Mouse (Mus musculus) regulatory T cell (primary cell): Measurements from ENCODE around the gene Arhgap10.

Experiments used
- in situ Hi-C: fragments of 300-600 bp; cut with MboI, MseI; formaldehyde crosslinking; loops from one replicate; pipeline ENCODE4 v1.15.1; 2025; ENCODE audit warnings: high pct_unique_total_duplicates

Gene Arhgap10

GRCm38 (mm10) chr8:77517301-77518200 is at the start of gene Arhgap10:
Arhgap10 (minus strand) TSS chr8:77517953.
- in situ Hi-C loops, result no loop called here

GRCm38 (mm10) chr8:77561441-77561840 is 43.7 kb upstream of the Arhgap10 start:
- in situ Hi-C loops, result no loop called here

GRCm38 (mm10) chr8:77552491-77552890 is 34.7 kb upstream of the Arhgap10 start:
- in situ Hi-C loops, result no loop called here

- in situ Hi-C loops, result no loop called here
These were observed 32.3 kb upstream of the Arhgap10 start for GRCm38 (mm10) chr8:77549881-77550580.

DNA sequence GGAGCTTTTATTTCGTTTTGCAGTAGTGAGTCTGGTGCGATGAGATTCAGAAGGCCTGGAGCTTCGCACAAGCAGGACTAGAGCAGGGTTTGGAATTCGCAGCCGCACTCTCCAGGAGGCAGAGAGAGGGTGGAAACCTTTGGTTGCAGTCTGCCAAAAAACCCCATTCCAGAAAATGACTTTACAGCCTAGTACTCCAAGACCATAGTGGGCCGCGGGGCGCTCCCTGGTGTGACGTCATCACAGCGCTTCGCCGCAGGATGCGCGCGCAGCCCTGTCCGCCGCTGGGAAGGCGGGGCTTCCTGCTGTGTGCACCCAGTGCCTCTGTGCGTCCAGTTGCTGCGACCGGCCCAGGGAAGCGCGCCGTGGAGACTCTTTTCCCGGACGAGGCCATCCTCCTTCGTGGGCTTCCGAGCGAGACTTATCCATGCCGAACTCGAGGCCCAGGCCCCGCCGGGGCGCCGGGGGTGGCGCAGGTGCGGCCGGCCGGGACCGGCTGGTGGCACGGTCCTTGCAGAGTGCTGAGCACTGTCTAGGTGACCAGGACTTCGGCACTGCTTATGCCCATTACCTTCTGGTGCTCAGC is 31.5 kb upstream of the Arhgap10 start, which contains the start of gene Prmt9:
Prmt9 (plus strand) TSS at position 277 of the 586 bp plus-strand sequence.
- in situ Hi-C loops, result no loop called here

DNA sequence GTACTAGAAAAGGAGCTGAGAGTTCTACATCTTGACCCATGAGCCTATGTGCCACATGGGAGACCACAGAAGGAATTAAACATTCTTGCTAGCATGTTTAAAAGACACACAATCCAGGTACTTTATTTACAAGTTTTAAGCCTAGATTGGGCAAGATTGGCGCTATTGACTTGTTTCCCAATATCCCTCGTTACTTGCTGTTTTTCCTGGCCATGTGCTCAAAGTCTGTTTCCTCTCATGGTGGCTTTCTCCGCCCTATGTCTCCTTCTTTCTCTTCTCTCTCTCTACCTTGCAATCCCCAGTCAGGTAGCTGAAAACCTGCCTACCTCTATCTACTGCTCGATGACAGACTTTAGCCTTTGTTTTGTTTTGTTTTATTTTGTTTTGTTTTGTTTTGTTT is 27.9 kb upstream of the Arhgap10 start:
- in situ Hi-C loops, result no loop called here

DNA sequence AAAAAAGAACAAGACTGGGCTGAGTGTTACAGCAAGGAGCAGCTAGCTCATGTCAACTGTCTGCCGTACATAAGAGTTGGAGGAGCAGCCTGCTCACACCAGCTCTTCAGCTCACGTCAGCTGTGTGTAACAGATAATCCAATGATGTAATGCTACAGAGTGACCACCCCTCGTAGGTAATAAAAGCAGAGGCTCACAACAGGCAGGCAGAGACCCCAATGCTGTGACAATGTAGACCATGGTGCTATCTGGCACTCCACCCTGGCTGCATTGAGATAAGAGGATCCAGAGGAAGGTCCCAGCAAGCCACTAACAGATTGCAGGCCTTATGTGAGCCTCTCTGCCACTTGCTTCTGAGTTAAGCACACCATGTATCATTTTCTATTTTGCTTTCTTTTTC is 26.7 kb upstream of the Arhgap10 start:
- in situ Hi-C loops, result loop anchor here (5.0 kb wide), 2 partner anchors 58 to 132 kb away; no protein-coding TSS in a partner anchor

- in situ Hi-C loops, result loop anchor here (5.0 kb wide), 2 partner anchors 59 to 131 kb away; no protein-coding TSS in a partner anchor
These were observed 25.5 kb upstream of the Arhgap10 start for GRCm38 (mm10) chr8:77543152-77543777.

- in situ Hi-C loops, result no loop called here
These were observed 20.5 kb upstream of the Arhgap10 start for GRCm38 (mm10) chr8:77538256-77538655.

DNA sequence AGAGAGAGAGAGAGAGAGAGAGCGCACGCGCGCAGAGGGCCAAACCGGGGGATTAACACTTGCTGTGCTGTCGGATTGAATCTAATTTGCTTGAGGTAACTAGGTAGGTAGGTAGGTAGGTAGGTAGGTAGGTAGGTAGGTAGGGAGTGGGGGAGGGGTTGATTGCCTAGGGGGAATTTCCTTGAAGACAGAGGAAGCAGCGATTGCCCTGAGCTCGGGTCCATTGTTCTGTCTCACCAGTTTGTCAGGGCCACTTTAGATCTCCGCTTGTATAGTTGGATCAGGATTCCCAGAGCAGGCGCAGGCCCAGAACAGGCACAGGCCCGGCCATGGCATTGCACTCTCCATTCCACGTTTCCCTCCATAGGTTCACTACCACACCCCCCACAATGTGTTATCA is 19.1 kb upstream of the Arhgap10 start:
- in situ Hi-C loops, result no loop called here

GRCm38 (mm10) chr8:77535026-77535595 is 17.4 kb upstream of the Arhgap10 start:
- in situ Hi-C loops, result no loop called here

- in situ Hi-C loops, result no loop called here
These were observed 16.7 kb upstream of the Arhgap10 start for GRCm38 (mm10) chr8:77534358-77534992.

- in situ Hi-C loops, result loop anchor here (10.0 kb wide), 1 partner anchor 101 kb away; no protein-coding TSS in a partner anchor
These were observed 8.4 kb upstream of the Arhgap10 start for GRCm38 (mm10) chr8:77526130-77526529.

GRCm38 (mm10) chr8:77524906-77525305 is 7.2 kb upstream of the Arhgap10 start:
- in situ Hi-C loops, result loop anchor here (10.0 kb wide), 1 partner anchor 100 kb away; no protein-coding TSS in a partner anchor

GRCm38 (mm10) chr8:77524018-77524615 is 6.4 kb upstream of the Arhgap10 start:
- in situ Hi-C loops, result loop anchor here (10.0 kb wide), 1 partner anchor 99 kb away; no protein-coding TSS in a partner anchor

- in situ Hi-C loops, result loop anchor here (10.0 kb wide), 1 partner anchor 98 kb away; no protein-coding TSS in a partner anchor
These were observed 5.2 kb upstream of the Arhgap10 start for GRCm38 (mm10) chr8:77522984-77523383.

GRCm38 (mm10) chr8:77521028-77521785 is 3.5 kb upstream of the Arhgap10 start:
- in situ Hi-C loops, result loop anchor here (10.0 kb wide), 1 partner anchor 96 kb away; no protein-coding TSS in a partner anchor

DNA sequence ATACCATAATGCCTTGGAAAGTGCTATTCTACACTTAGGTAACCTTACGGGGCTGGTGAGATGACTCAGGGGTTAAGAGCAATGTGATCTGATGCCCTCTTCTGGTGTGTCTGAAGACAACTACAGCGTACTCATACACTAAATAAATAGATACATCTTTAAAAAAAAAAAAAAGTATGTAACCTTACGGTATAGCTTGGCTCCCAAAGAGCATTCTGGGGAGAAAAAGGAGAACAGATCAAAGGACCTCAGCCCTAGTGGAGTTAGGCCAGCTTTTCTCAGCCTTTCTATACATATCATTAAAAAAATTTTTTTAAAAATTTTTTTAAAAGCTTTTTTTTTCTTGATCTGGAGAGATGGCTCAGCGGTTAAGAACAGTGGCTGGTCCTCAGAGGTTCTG is 2.8 kb upstream of the Arhgap10 start:
- in situ Hi-C loops, result loop anchor here (10.0 kb wide), 1 partner anchor 96 kb away; no protein-coding TSS in a partner anchor
